Mouse (Mus musculus) hindbrain, postnatal 0 days (tissue): ENCODE measurements around the gene Ccnd3. TPM values are rescaled to one million over a fixed set of nuclear protein-coding genes. Genes with fewer than 3 reads are reported as not detected.

Experiments used
- ATAC-seq: fragments of 200-750 bp; cut with Nextera tagmentation; 2 replicates; pipeline ENCODE4 v1.8.0; 2017; ENCODE audit warnings: mild to moderate bottlenecking, moderate TSS enrichment, moderate library complexity
- DNase-seq: peaks from one replicate; pipeline ENCODE4 v3.0.0-alpha.2; 2015; ENCODE audit warnings: low spot score
- H3K27ac ChIP-seq: fragments of 300-500 bp; sonication (generic); 2 replicates; pipeline ENCODE4 v1.5.1; 2014; ENCODE audit warnings: mild to moderate bottlenecking
- H3K27me3 ChIP-seq: fragments of 300-500 bp; sonication (generic); 2 replicates; pipeline ENCODE4 v1.6.1; 2014; ENCODE audit warnings: low read length, mixed read lengths; ENCODE audit not compliant: insufficient read depth
- H3K36me3 ChIP-seq: fragments of 300-500 bp; sonication (generic); 2 replicates; pipeline ENCODE4 v1.6.1; 2014; ENCODE audit warnings: low read length, mixed read lengths; ENCODE audit not compliant: insufficient read depth
- H3K4me1 ChIP-seq: fragments of 300-500 bp; sonication (generic); 2 replicates; pipeline ENCODE4 v1.6.1; 2014; ENCODE audit warnings: antibody characterized with exemption, low read length, mixed read lengths; ENCODE audit not compliant: insufficient read depth
- H3K4me2 ChIP-seq: fragments of 300-500 bp; sonication (generic); 2 replicates; pipeline ENCODE4 v1.6.1; 2014; ENCODE audit warnings: low read depth, mild to moderate bottlenecking, low read length, moderate library complexity, mixed read lengths
- H3K4me3 ChIP-seq: fragments of 300-500 bp; sonication (generic); 2 replicates; pipeline ENCODE4 v1.5.1; 2014; ENCODE audit warnings: low read length
- H3K9ac ChIP-seq: fragments of 300-500 bp; sonication (generic); replicated peaks from 2 replicates; pipeline ENCODE4 v1.6.1; 2014; ENCODE audit warnings: mild to moderate bottlenecking, low read length, moderate library complexity, mixed read lengths
- H3K9me3 ChIP-seq: fragments of 300-500 bp; sonication (generic); 2 replicates; pipeline ENCODE4 v1.6.1; 2016; ENCODE audit warnings: low read length, mixed read lengths
- CTCF ChIP-seq: IDR thresholded peaks from 2 replicates; pipeline ENCODE4 v1.5.1; 2016; ENCODE audit warnings: antibody characterized with exemption, control low read depth, low read depth
- WGBS: fragments of 180-500 bp; shearing (Covaris S2); extraction: QIAGEN DNeasy Blood & Tissue Kit; methylation state at CpG from one replicate; pipeline ENCODE4 v1.1.7; 2014; 5-methylcytosine and 5-hydroxymethylcytosine counted together
- polyA plus RNA-seq: library from polyadenylated mRNA; unstranded; fragments of >200 nt; fragmentation: Nextera tagmentation; extraction: Ambion mirVana; gene quantifications from 2 replicates; pipeline ENCODE4 v1.2.1, GENCODE M21; 2015
- total RNA-seq: library from RNA; depleted of rRNA; stranded (reverse); fragments of >200 nt; gene quantifications from 2 replicates; pipeline ENCODE4 v1.2.3, GENCODE M21; 2014

The Ccnd3 gene
- total and polyA plus RNA-seq, 2 experiments from 2014 or later, result 63.4 to 71.5 TPM

- H3K4me3 ChIP-seq, result no peak overlapping the region
- H3K27ac ChIP-seq, result no peak overlapping the region
- no peak overlapping the region for H3K4me2 ChIP-seq
- no peaks in the 10 kb centered on the region for H3K4me1 ChIP-seq
- ATAC-seq, result no peak
- no peaks in the 10 kb centered on the region for H3K36me3 ChIP-seq
- no peaks in the 10 kb centered on the region for H3K27me3 ChIP-seq
- no peak for DNase-seq
- 43% methylated on average over 8 of the region's 8 CpGs for WGBS
- H3K9ac ChIP-seq, result no peak overlapping the region
- TF ChIP-seq CTCF, result no peak
- no peaks in the 10 kb centered on the region for H3K9me3 ChIP-seq
Measured at GRCm38 (mm10) chr17:47528919-47529318, 24.1 kb downstream of the Ccnd3 start.

DNA sequence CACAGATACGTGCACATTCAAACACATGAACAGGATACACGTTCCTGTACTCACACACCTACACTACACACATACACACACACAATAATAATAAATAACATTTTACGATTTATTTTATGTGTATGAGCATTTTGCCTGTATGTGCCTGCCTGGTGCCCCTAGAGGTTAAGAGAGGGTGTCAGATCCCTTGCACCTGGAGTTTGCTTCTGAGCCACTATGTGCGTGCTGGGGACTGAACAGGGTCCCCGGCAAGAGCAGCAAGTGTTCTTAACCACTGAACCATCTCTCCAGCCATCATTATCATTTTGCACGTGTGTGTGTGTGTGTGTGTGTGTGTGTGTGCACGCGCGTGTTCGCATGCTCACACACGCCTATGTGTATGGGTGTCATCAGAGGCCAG lies 24.7 kb downstream of the Ccnd3 start:
- H3K9me3 ChIP-seq, result no peaks in the 10 kb centered on the region

GRCm38 (mm10) chr17:47531387-47531818 lies 26.6 kb downstream of the Ccnd3 start:
- DNase-seq (no peak), ATAC-seq (no peak)
- no peaks in the 10 kb centered on the region for H3K9me3 ChIP-seq
- no peaks in the 10 kb centered on the region for H3K36me3 ChIP-seq
- no peak overlapping the region for H3K9ac ChIP-seq
- no peaks in the 10 kb centered on the region for H3K27me3 ChIP-seq
- 49% methylated on average over 10 of the region's 10 CpGs for WGBS
- H3K27ac ChIP-seq, result no peak overlapping the region
- TF ChIP-seq CTCF, result no peak
- H3K4me3 ChIP-seq, result no peak overlapping the region
- H3K4me2 ChIP-seq, result no peak overlapping the region
- H3K4me1 ChIP-seq, result no peaks in the 10 kb centered on the region

More for the DNA sequence above, 24.7 kb downstream of the Ccnd3 start:
- DNase-seq (no peak), ATAC-seq (no peak)
- no peak overlapping the region for H3K4me3 ChIP-seq
- H3K9ac ChIP-seq, result no peak overlapping the region
- H3K27ac ChIP-seq, result no peak overlapping the region
- H3K27me3 ChIP-seq, result no peaks in the 10 kb centered on the region
- no peaks in the 10 kb centered on the region for H3K4me1 ChIP-seq
- 90% methylated on average over 11 of the region's 11 CpGs for WGBS
- TF ChIP-seq CTCF, result no peak
- no peak overlapping the region for H3K4me2 ChIP-seq
- H3K36me3 ChIP-seq, result no peaks in the 10 kb centered on the region

GRCm38 (mm10) chr17:47532364-47532763 lies 27.5 kb downstream of the Ccnd3 start:
- Histone ChIP-seq H3K36me3 (no peaks in the 10 kb centered on the region), H3K4me1 (no peaks in the 10 kb centered on the region), H3K9me3 (no peaks in the 10 kb centered on the region), H3K27me3 (no peaks in the 10 kb centered on the region), H3K4me3 (no peak overlapping the region), H3K9ac (no peak overlapping the region), H3K27ac (no peak overlapping the region), H3K4me2 (no peak overlapping the region)
- no peak for DNase-seq
- 95% methylated on average over 5 of the region's 5 CpGs for WGBS
- TF ChIP-seq CTCF, result no peak
- ATAC-seq, result no peak

- TF ChIP-seq CTCF, result no peak
- DNase-seq (no peak), ATAC-seq (no peak)
- H3K4me3 ChIP-seq, result no peak overlapping the region
- H3K9ac ChIP-seq, result no peak overlapping the region
- no peak overlapping the region for H3K27ac ChIP-seq
- H3K4me1 ChIP-seq, result no peaks in the 10 kb centered on the region
- no peak overlapping the region for H3K4me2 ChIP-seq
- no peaks in the 10 kb centered on the region for H3K9me3 ChIP-seq
- WGBS, result 96% methylated on average over 13 of the region's 13 CpGs
- no peaks in the 10 kb centered on the region for H3K27me3 ChIP-seq
- H3K36me3 ChIP-seq, result no peaks in the 10 kb centered on the region
Measured at GRCm38 (mm10) chr17:47533691-47534090, 28.8 kb downstream of the Ccnd3 start.

DNA sequence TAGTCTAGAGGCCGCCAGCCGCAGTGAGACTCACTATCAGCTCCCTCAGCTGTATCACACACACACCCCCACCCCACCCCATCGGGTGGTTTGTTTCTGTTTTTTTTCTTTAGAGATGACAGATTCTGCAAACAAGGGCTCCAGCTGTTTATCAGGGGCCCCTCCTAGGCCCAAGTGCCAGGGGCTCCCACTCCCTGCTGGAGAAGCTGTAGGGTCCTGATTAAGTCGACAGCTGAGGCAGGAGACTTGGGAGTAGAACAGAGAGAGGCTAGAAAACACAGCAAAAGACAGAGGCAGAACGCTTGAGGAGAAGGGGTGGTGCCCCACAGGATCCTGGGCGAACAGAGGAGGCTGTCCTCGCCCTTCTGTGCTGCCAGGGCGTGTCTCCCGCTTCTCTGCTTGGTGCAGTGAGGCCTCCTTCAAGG lies 31.0 kb downstream of the Ccnd3 start:
- DNase-seq, result no peak
- H3K27ac ChIP-seq, result no peak overlapping the region
- TF ChIP-seq CTCF, result no peak
- H3K27me3 ChIP-seq, result no peaks in the 10 kb centered on the region
- no peak overlapping the region for H3K4me3 ChIP-seq
- no peak for ATAC-seq
- 66% methylated on average over 9 of the region's 9 CpGs for WGBS
- no peaks in the 10 kb centered on the region for H3K9me3 ChIP-seq
- H3K36me3 ChIP-seq, result no peaks in the 10 kb centered on the region
- no peak overlapping the region for H3K9ac ChIP-seq
- no peaks in the 10 kb centered on the region for H3K4me1 ChIP-seq
- H3K4me2 ChIP-seq, result no peak overlapping the region

- ATAC-seq, result no peak
- Histone ChIP-seq H3K27ac (no peak overlapping the region), H3K27me3 (no peaks in the 10 kb centered on the region), H3K9me3 (no peaks in the 10 kb centered on the region), H3K4me1 (no peaks in the 10 kb centered on the region), H3K36me3 (no peaks in the 10 kb centered on the region), H3K9ac (no peak overlapping the region), H3K4me3 (no peak overlapping the region), H3K4me2 (no peak overlapping the region)
- DNase-seq, result no peak
- WGBS, result 88% methylated on average over 3 of the region's 3 CpGs
- TF ChIP-seq CTCF, result no peak
Measured at GRCm38 (mm10) chr17:47538049-47538448, 33.2 kb downstream of the Ccnd3 start.
